Mouse (Mus musculus) pancreas, adult 10 weeks (tissue): Measurements from ENCODE around the gene Ddb2. TPM values are rescaled to one million over a fixed set of nuclear protein-coding genes. Genes with fewer than 3 reads are reported as not detected.

ENCODE experiments used
- polyA plus RNA-seq: library from polyadenylated mRNA; stranded (reverse); fragments of 350-450 nt; fragmentation: Illumina TruSeq; extraction: RNeasy Lipid Tissue Mini Kit (QIAGEN cat#74804); gene quantifications from one replicate; pipeline ENCODE4 v1.2.3, GENCODE M21; 2015; ENCODE audit warnings: low read depth, low replicate concordance; ENCODE audit not compliant: insufficient read depth

Gene Ddb2
- polyA plus RNA-seq = 7.0 TPM

GRCm38 (mm10) chr2:91236601-91237510 lies at the start of gene Ddb2:
TSS of gene Ddb2 (minus strand) at chr2:91236982.

GRCm38 (mm10) chr2:91264711-91265681 lies 28.2 kb upstream of the Ddb2 start, which contains the start of gene Arfgap2:
TSS of gene Arfgap2 (plus strand) at chr2:91264974.

GRCm38 (mm10) chr2:91255661-91256150 lies 18.9 kb upstream of the Ddb2 start, which contains the start of gene Pacsin3:
TSS of gene Pacsin3 (plus strand) at chr2:91255954.

GRCm38 (mm10) chr2:91202222-91202971 lies 34.4 kb downstream of the Ddb2 start, which contains the start of the genes Nr1h3 and Acp2:
TSS of gene Nr1h3 (minus strand) at chr2:91202834.
TSS of gene Acp2 (plus strand) at chr2:91202885.

GRCm38 (mm10) chr2:91183711-91184405 lies 52.9 kb downstream of the Ddb2 start, which contains the start of gene Madd:
TSS of gene Madd (minus strand) at chr2:91183837.

Other genes starting within 250 kb of the Ddb2 start
- not detected for gene Rapsn, start 201.4 kb downstream of the Ddb2 start, polyA plus RNA-seq
- 33.6 TPM for gene Psmc3, start 183.0 kb downstream of the Ddb2 start, polyA plus RNA-seq
- 20.6 TPM for gene Slc39a13, start 166.6 kb downstream of the Ddb2 start, polyA plus RNA-seq
- 1.9 TPM for gene Spi1, start 154.6 kb downstream of the Ddb2 start, polyA plus RNA-seq
- gene Mybpc3, start 118.8 kb downstream of the Ddb2 start, polyA plus RNA-seq = not detected
- 16.6 TPM for gene Madd, start 53.1 kb downstream of the Ddb2 start, polyA plus RNA-seq
- gene Nr1h3, start 34.1 kb downstream of the Ddb2 start, polyA plus RNA-seq = 8.1 TPM
- 6.4 TPM for gene Acp2, start 34.1 kb downstream of the Ddb2 start, polyA plus RNA-seq
- gene Pacsin3, start 19.0 kb upstream of the Ddb2 start, polyA plus RNA-seq = 9.1 TPM
- gene Arfgap2, start 28.0 kb upstream of the Ddb2 start, polyA plus RNA-seq = 21.6 TPM
- gene 1110051M20Rik, start 207.7 kb upstream of the Ddb2 start, polyA plus RNA-seq = 5.2 TPM
- 2.7 TPM for gene Lrp4, start 220.5 kb upstream of the Ddb2 start, polyA plus RNA-seq